Mouse (Mus musculus) adrenal gland, postnatal 4 days (tissue): Measurements from ENCODE around the gene Thrap3. TPM values are rescaled to one million over a fixed set of nuclear protein-coding genes. Genes with fewer than 3 reads are reported as not detected.
A peak's percentile ranks its signal among the peaks of the same experiment; 100 is the strongest.
"Not testable (repeated sequence)": the region's sequence is repeated elsewhere in the genome, so short reads cannot be mapped to it uniquely, and the experiment has no call there.

ENCODE experiments used
- DNase-seq, 2 experiments: peaks; one replicate each; pipeline ENCODE4 v3.0.0; 2021 to 2022; ENCODE audit warnings: low spot score in 2 of 2, mixed read lengths in 2 of 2
- total RNA-seq, 2 experiments: library from RNA; stranded (reverse); gene quantifications; 2 replicates each; pipeline ENCODE4 v1.2.3; 2021

The Thrap3 gene
- total RNA-seq, 2 experiments from 2014 or later: 319 to 332 TPM

GRCm38 (mm10) chr4:126168851-126169250 is 33.7 kb downstream of the Thrap3 start:
- no peak for DNase-seq

GRCm38 (mm10) chr4:126166084-126166483 is 36.5 kb downstream of the Thrap3 start:
- no peak for DNase-seq

GRCm38 (mm10) chr4:126165092-126165491 is 37.5 kb downstream of the Thrap3 start:
- not testable (repeated sequence) for DNase-seq

GRCm38 (mm10) chr4:126163685-126164084 is 38.9 kb downstream of the Thrap3 start:
- no peak for DNase-seq

GRCm38 (mm10) chr4:126163067-126163659 is 39.4 kb downstream of the Thrap3 start, which contains the start of gene Sh3d21:
Gene Sh3d21, minus strand, starts transcription at chr4:126163491.
- no peak for DNase-seq

GRCm38 (mm10) chr4:126162544-126163066 is 40.0 kb downstream of the Thrap3 start:
- DNase-seq: peak; percentile 79 to 83

GRCm38 (mm10) chr4:126161986-126162385 is 40.6 kb downstream of the Thrap3 start:
- DNase-seq: no peak

- DNase-seq: no peak
Observed at GRCm38 (mm10) chr4:126161456-126161855, 41.1 kb downstream of the Thrap3 start.

- no peak for DNase-seq
Observed at GRCm38 (mm10) chr4:126160981-126161380, 41.6 kb downstream of the Thrap3 start.

- no peak for DNase-seq
Observed at GRCm38 (mm10) chr4:126159455-126159854, 43.1 kb downstream of the Thrap3 start.

GRCm38 (mm10) chr4:126157562-126157961 is 45.0 kb downstream of the Thrap3 start:
- DNase-seq: no peak

- no peak for DNase-seq
Observed at GRCm38 (mm10) chr4:126156617-126157016, 45.9 kb downstream of the Thrap3 start.

- DNase-seq: no peak
Observed at GRCm38 (mm10) chr4:126155869-126156268, 46.7 kb downstream of the Thrap3 start.

- no peak for DNase-seq
Observed at GRCm38 (mm10) chr4:126155183-126155582, 47.4 kb downstream of the Thrap3 start.

GRCm38 (mm10) chr4:126152864-126153263 is 49.7 kb downstream of the Thrap3 start:
- no peak for DNase-seq

- DNase-seq: no peak
Observed at GRCm38 (mm10) chr4:126151701-126152440, 50.7 kb downstream of the Thrap3 start.

GRCm38 (mm10) chr4:126150949-126151320 is 51.6 kb downstream of the Thrap3 start:
- DNase-seq: no peak

- peak in 1 of 2 experiments; percentile 51 for DNase-seq
Observed at GRCm38 (mm10) chr4:126150297-126150948, 52.1 kb downstream of the Thrap3 start.

- no peak for DNase-seq
Observed at GRCm38 (mm10) chr4:126149798-126150197, 52.8 kb downstream of the Thrap3 start.

- no peak for DNase-seq
Observed at GRCm38 (mm10) chr4:126149041-126149676, 53.4 kb downstream of the Thrap3 start.

GRCm38 (mm10) chr4:126148161-126148961 is 54.2 kb downstream of the Thrap3 start:
- no peak for DNase-seq
